Mouse (Mus musculus) kidney, adult 2 months (tissue): ENCODE data around the gene B430306N03Rik.

Experiments used
- CTCF ChIP-seq: fragments of 200-500 bp; conservative IDR thresholded peaks from 2 replicates; pipeline ENCODE4 v1.5.1; 2011; ENCODE audit warnings: low read depth, mild to moderate bottlenecking, control low read depth, low read length, moderate library complexity, mixed read lengths; ENCODE audit not compliant: insufficient read depth, insufficient read length
- POLR2A ChIP-seq: fragments of 200-500 bp; IDR thresholded peaks from one replicate; pipeline ENCODE4 v1.6.1; 2011; ENCODE audit warnings: low read depth, low read length, control low read depth

- TF ChIP-seq CTCF (no peak), POLR2A (no peak)
Measured at GRCm38 (mm10) chr17:48293500-48294194, 22.3 kb upstream of the B430306N03Rik start.
